Mouse (Mus musculus): ENCODE results near the gene Entpd3.

Gene Entpd3

DNA sequence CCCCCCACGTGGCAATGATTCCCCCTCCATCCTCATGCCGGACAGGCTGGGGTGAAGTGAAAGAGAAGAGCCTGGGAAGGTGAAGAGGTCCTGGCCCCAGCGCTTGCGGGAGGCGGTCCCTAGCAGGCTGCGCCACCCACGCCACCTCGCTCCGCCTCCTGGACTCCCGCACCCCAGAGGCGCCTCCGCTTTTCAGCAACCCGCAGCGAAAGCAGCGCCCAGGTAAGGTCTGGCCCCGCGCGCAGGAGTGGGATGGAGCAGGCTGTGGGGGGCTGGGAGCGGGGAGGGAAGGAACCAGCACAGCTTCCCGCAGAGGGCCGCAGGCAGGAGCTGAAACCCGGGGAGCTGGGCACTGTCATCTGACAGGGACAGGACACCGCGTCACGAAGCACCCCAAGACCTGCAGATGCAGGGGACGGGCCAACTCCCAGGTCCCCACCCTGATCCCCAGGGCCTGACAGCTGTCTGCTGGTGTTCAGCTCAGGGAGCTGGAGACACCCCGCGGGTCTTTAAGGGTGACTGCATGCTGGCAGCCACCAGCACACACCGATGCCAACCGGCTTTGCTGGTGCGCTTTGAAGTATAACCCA, at the start of gene Entpd3:
Entpd3 (plus strand) TSS at position 157 of the 590 bp plus-strand sequence.
- DNase-seq (ENCODE audit: low read depth, low spot score): no peak

GRCm38 (mm10) chr9:120491509-120491908, 48.1 kb upstream of the Entpd3 start:
- peak; percentile 42 for DNase-seq (ENCODE audit: low read depth, low spot score)

GRCm38 (mm10) chr9:120492010-120492399, 47.6 kb upstream of the Entpd3 start, which contains the start of gene Eif1b:
Gene Eif1b, plus strand, starts transcription at chr9:120492232.
- DNase-seq (ENCODE audit: low read depth, low spot score): no peak

DNA sequence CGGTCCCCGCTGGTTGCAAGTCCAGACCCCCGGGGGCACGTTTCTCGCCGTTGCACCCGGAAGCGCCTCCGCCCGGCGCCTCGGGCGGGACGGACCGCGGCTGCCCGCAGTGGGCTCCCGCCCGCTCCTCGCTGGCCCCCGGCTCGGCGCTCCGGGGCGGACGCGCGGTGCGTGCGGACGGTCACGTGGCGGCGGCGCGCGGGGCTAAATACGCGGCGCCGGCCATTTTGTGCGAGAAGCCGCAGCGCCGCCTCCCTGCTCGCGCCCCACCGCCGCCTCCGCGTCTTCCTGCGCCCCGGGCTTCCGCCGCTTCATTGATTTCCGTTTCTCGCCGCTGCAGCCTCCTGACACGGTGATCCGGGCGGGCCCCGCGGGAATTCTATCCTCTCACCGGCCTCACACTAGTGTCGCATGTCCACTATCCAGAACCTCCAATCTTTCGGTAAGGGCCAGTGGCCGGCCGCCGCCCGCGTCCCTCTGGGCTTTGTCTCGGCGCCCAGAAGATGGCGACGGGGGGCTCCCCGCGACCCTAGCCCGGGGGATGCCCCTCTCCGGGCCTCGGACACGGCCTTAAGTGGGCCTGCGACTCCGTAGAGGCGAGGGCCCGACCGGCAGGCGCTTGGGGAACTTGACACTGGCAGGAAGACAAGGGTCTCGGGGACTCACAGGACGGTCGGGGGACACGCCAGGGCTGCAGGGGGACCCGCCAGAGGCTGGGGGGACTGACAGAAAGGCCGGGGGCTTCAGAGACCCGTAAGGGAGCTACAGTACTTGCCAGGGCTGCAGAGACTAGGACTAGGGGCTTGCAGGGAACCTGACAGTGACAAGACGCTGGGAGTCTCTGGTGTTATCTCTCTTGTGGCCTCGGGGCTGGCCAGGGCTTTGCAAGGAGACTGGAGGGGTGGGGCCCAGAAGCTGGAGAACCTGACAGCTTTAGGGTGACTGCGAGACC, 46.9 kb upstream of the Entpd3 start:
- DNase-seq (ENCODE audit: low read depth, low spot score): peak; percentile 80

DNA sequence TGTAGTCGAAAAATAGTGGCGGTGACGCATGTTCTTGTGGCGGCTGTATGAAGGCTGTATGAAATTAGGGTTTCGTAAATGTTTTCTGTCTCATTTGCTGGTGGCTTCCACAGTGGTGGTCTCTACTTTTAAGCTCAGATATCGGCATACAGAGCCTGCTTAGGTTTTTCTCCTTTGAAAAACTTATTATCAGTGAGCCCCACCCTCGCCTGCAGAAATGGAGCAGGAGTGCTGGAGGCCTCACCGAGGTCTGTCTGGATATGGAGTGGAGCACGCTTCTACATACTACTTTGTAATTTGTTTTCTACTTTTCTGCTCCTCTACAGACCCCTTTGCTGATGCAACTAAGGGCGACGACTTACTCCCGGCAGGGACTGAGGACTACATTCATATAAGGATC, 45.8 kb upstream of the Entpd3 start:
- no peak for DNase-seq (ENCODE audit: low read depth, low spot score)

GRCm38 (mm10) chr9:120496691-120497090, 42.9 kb upstream of the Entpd3 start:
- DNase-seq (ENCODE audit: low read depth, low spot score): peak; percentile 70

GRCm38 (mm10) chr9:120497983-120498382, 41.6 kb upstream of the Entpd3 start:
- no peak for DNase-seq (ENCODE audit: low read depth, low spot score)

DNA sequence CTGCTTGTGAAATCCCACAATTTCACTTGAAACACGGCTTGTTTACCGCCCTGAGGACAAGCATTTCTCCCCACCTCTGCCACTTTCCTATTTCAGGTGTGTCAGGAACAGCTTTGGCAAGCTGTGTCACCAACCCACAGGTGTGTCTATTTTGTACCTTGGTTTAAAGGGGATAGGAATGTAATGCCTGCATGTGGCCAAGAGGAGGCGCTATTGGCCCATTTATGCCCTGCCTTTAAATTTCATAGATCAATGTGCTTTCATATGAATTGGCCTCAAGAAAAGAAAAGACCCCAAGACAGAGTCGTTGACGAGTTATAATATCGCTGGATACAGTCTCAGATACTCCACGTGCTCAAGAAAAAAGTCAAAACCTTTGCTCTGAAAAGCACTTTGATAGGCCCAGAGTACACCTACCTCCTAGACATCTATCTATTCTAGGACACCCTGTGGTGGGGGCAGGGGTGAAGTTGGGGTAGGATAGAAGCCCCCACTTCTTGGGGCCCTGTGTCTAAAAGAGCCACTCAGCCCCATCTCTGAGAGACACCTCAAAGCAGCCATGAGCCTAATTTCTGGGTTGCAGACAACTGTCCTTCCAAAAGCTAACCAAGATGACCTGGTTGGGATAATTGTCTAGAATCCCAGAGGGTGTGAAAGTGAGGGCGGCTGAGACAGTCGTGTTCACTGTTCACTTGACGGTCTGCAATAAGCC, 38.3 kb upstream of the Entpd3 start:
- DNase-seq (ENCODE audit: low read depth, low spot score): peak; percentile 47

- DNase-seq (ENCODE audit: low read depth, low spot score): peak; percentile 84
Observed at GRCm38 (mm10) chr9:120502013-120502412, 37.6 kb upstream of the Entpd3 start.

DNA sequence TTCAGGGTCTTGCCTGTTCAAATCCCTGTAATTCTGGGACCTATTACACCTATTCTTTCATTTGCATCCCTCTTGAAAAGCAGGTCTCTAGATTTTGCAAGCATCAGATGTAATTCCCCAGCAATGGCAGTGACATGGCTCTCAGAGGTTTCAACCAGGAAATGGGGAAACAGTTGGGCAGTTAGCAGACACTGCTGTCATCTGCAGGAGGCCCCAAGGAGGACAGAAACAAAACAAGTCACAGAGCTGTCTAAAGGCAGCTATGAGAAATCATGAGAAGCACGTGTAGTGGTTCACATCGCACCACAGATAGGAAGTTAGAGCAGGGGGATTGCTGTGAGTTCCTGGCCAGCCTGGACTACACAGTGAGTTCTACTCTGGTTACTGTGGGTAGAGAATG, 35.2 kb upstream of the Entpd3 start:
- no peak for DNase-seq (ENCODE audit: low read depth, low spot score)

- no peak for DNase-seq (ENCODE audit: low read depth, low spot score)
Observed at GRCm38 (mm10) chr9:120511781-120512180, 27.8 kb upstream of the Entpd3 start.

DNA sequence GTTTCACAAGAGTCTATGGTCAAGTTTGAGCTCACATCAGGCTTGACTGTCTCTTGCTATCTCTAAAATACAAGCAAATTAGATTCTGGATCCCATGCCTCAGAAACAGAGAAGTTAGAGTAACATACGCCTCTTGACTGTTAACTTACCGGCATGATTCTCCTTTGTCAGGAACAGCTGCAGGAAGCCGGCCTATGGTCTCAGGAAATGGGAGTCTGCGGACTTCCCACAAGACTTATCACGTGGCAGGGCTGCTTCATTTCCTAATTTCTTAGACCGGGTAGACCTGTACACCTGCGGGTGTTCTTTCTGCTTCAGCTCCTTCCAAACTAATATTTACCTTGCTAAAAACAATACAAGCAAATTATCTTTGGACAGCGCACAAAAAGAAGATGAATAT, 22.9 kb upstream of the Entpd3 start:
- no peak for DNase-seq (ENCODE audit: low read depth, low spot score)

DNA sequence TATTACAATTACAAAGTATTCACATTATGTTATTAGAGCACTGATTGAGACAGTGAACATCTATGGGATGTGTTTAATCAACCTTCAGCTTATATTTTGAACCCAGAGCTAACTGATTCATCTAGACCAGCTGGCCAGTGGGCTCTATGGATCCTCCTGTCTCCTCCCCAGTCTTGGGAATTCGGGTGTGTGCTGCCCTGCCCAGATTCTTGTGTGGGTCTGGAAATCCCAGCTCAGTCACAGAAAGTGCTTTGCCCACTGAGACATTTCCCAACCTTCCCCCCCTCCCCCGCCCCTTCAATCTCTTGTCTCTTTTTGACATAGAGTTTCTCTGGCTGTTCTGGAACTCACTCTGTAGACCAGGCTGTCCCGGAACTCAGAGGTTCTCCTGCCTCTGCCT, 20.7 kb upstream of the Entpd3 start:
- no peak for DNase-seq (ENCODE audit: low read depth, low spot score)

- no peak for DNase-seq (ENCODE audit: low read depth, low spot score)
Observed at GRCm38 (mm10) chr9:120519469-120520125, 20.0 kb upstream of the Entpd3 start.

GRCm38 (mm10) chr9:120521161-120521560, 18.5 kb upstream of the Entpd3 start:
- DNase-seq (ENCODE audit: low read depth, low spot score): no peak

DNA sequence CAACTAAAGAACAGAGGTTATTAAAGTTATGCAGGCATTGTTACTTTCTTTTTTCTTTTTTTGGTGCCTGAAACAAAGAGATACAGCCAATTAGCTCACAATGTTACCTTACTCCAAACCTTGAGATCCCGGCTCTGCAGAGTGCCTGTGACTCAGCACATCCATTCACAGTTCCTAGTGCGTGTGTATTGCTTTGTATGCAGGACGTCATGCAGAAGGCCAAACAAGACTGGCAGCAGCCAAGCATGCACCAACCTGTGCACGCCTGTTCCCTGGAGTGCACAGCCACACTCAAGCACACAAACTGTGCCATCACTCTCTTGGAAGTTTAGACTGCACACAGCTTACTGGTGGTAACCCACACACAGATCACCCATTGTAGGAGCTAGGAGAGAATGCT, 12.3 kb upstream of the Entpd3 start:
- DNase-seq (ENCODE audit: low read depth, low spot score): no peak

DNA sequence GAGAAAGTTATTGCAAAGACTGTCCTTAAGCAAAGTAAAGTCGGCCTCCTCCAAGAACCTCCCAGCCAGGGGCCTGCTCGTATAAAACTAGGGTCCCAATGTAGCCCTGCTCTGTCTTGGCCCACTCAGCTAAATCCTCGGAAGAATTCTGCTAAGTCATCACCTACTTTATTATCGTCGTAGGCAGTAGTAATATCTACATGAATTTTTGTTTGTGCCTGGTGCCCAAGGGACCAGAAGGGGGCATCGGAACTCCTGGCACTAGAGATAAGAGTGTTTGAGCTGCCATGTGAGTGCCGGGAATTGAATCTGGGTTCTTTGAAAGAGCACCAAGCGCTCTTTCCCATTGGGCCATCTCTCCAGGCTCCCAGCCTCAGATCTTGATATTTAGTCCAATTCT, 11.7 kb upstream of the Entpd3 start:
- DNase-seq (ENCODE audit: low read depth, low spot score): no peak

DNA sequence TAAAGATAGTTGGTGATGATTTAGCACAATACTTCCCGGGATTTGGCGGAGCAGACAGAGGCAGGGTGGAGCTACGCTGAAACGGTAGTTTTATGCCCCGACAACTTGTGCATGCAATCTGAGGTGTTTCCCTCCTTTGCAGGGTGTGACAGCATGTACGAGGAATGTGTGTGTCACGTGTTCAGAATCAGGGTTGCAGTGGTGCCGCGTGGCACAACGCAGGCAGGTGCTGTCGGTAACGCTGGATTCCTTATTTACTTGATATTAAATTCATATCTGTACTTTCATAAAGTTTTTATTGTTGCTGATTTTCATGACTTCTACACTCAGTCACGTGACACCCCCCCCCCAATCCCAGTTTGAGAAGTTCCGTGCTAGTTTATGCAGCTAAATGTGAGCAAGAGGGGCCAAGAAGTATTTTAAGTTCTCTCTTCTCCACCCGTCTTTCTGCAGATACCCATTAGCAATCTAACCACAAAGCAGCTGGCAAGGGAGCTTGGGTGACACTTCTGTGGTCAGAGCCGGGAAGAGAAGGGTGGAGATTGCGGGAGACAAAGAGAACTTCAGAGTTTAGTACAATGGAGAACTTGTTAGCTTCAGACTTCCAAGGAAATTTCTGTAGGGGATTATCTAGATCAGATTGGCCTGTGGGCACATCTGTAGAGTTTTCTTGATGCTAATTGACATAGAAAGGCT, 10.7 kb upstream of the Entpd3 start:
- DNase-seq (ENCODE audit: low read depth, low spot score): no peak

DNA sequence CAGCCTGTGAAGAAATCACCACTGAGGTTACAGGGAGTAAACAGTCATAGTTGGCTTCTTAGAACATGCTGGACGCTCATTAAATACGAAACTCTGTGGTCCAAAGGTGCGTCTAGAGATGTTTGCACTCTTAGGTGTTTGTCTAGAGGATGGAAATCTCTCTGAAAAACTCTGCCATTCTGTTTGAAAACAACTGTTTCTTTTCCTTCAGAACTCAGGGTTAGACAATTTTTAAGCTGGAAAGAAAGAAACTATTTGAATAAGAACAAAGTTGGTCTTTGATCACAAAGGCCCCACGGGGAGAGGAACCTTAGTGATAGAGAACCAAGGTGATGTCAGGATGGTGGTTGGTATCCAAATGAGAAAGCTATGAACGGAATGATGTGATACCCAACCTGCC, 9.1 kb upstream of the Entpd3 start:
- no peak for DNase-seq (ENCODE audit: low read depth, low spot score)

DNA sequence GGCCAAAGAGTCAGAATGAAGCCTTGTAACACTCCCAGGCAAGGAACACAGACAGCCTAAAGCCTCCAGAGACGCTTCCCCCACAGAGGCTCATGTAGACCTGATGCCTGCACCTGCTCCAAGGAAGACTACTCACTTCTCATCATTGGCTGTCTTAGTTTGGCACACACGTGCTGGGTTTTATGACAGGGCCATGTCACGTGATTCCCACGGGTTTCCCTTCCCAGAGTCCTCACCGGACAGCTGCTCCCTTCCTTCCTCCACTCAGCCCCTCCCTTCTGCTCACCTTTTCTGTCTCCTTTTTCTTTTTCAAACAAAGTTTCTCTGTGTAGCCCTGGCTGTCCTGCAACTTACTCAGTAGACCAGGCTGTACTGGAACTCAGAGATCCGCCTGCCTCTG, 7.6 kb upstream of the Entpd3 start:
- no peak for DNase-seq (ENCODE audit: low read depth, low spot score)

- DNase-seq (ENCODE audit: low read depth, low spot score): peak; percentile 47
Observed at GRCm38 (mm10) chr9:120532691-120533090, 6.9 kb upstream of the Entpd3 start.

All from A20 (cell line).